Mouse (Mus musculus) C2C12 (cell line): ENCODE measurements around the gene Hsph1. TPM values are rescaled to one million over a fixed set of nuclear protein-coding genes. Genes with fewer than 3 reads are reported as not detected.

Experiments
- H3K27me3 ChIP-seq: one replicate; pipeline ENCODE4 v1.6.1; 2011; ENCODE audit not compliant: control insufficient read depth, insufficient read depth, insufficient read length
- H3K36me3 ChIP-seq: one replicate; pipeline ENCODE4 v1.6.1; 2011; ENCODE audit not compliant: control insufficient read depth, insufficient read depth
- H3K4me3 ChIP-seq: one replicate; pipeline ENCODE4 v1.5.1; 2011; ENCODE audit warnings: mild to moderate bottlenecking, control low read depth; ENCODE audit not compliant: poor library complexity, insufficient read depth, severe bottlenecking
- H3K79me2 ChIP-seq: one replicate; pipeline ENCODE4 v1.6.1; 2011; ENCODE audit not compliant: control insufficient read depth, insufficient read depth
- H3K79me3 ChIP-seq: one replicate; pipeline ENCODE4 v1.6.1; 2011; ENCODE audit warnings: low read depth, control low read depth
- H3ac ChIP-seq: one replicate; pipeline ENCODE3; 2011; ENCODE audit warnings: low read depth; ENCODE audit not compliant: control insufficient read depth, insufficient read length
- CEBPB ChIP-seq: IDR thresholded peaks from one replicate; pipeline ENCODE4 v1.6.1; 2011; ENCODE audit warnings: low read depth, mild to moderate bottlenecking, control low read depth, moderate library complexity
- CTCF ChIP-seq: IDR thresholded peaks from one replicate; pipeline ENCODE4 v1.5.1; 2011; ENCODE audit not compliant: control insufficient read depth, insufficient read depth, insufficient read length
- FOSL1 ChIP-seq: IDR thresholded peaks from one replicate; pipeline ENCODE4 v1.8.0; 2011; ENCODE audit warnings: mild to moderate bottlenecking, low read length; ENCODE audit not compliant: poor library complexity, insufficient read depth, severe bottlenecking
- MAX ChIP-seq: IDR thresholded peaks from one replicate; pipeline ENCODE4 v1.6.1; 2011; ENCODE audit warnings: mild to moderate bottlenecking, control low read depth
- MYOD1 ChIP-seq: IDR thresholded peaks from one replicate; pipeline ENCODE4 v1.6.1; 2011; ENCODE audit warnings: low read depth; ENCODE audit not compliant: control insufficient read depth, insufficient read length
- MYOG ChIP-seq: IDR thresholded peaks from one replicate; pipeline ENCODE4 v1.6.1; 2011; ENCODE audit not compliant: control insufficient read depth, insufficient read length; ENCODE audit errors: extremely low read depth
- USF1 ChIP-seq: IDR thresholded peaks from one replicate; pipeline ENCODE4 v1.6.1; 2011; ENCODE audit warnings: low read depth, mild to moderate bottlenecking, control low read depth, moderate library complexity
- polyA plus RNA-seq: library from polyadenylated mRNA; unstranded; fragments of >200 nt; fragmentation: generic; extraction: Trizol; gene quantifications from one replicate; pipeline ENCODE4 v1.2.1, GENCODE M21; 2012; ENCODE audit warnings: missing spikeins

Hsph1 gene
- polyA plus RNA-seq, 1 experiment: 74.1 TPM

- no peak for TF ChIP-seq MYOG
- TF ChIP-seq USF1: peak; percentile 38
- Histone ChIP-seq H3K36me3 (no peaks in the 10 kb centered on the region), H3K79me2 (no peaks in the 10 kb centered on the region)
Measured at GRCm38 (mm10) chr5:149588814-149589534, 47.2 kb downstream of the Hsph1 start.

GRCm38 (mm10) chr5:149587327-149587895 lies 48.8 kb downstream of the Hsph1 start:
- no peaks in the 10 kb centered on the region for H3K27me3 ChIP-seq
- no peaks in the 10 kb centered on the region for H3K79me3 ChIP-seq
- no peaks in the 10 kb centered on the region for H3K79me2 ChIP-seq
- TF ChIP-seq MYOD1 (no peak), CEBPB (no peak), CTCF (no peak), FOSL1 (no peak), USF1 (no peak), MYOG (no peak), MAX (no peak)
- H3K36me3 ChIP-seq: no peaks in the 10 kb centered on the region
- H3K4me3 ChIP-seq: no peak overlapping the region
- H3ac ChIP-seq: no peak overlapping the region

More at GRCm38 (mm10) chr5:149588814-149589534, 47.2 kb downstream of the Hsph1 start:
- no peak overlapping the region for H3K4me3 ChIP-seq
- no peak overlapping the region for H3ac ChIP-seq
- no peaks in the 10 kb centered on the region for H3K27me3 ChIP-seq
- no peaks in the 10 kb centered on the region for H3K79me3 ChIP-seq

GRCm38 (mm10) chr5:149585910-149586309 lies 50.3 kb downstream of the Hsph1 start:
- Histone ChIP-seq H3ac (no peak overlapping the region), H3K27me3 (no peaks in the 10 kb centered on the region), H3K79me2 (no peaks in the 10 kb centered on the region), H3K79me3 (no peaks in the 10 kb centered on the region), H3K36me3 (no peaks in the 10 kb centered on the region), H3K4me3 (no peak overlapping the region)
- no peak for TF ChIP-seq CEBPB
- TF ChIP-seq MYOD1: no peak
- no peak for TF ChIP-seq FOSL1
- TF ChIP-seq MYOG: no peak
- no peak for TF ChIP-seq USF1
- TF ChIP-seq CTCF: no peak
- no peak for TF ChIP-seq MAX

GRCm38 (mm10) chr5:149585231-149585630 lies 50.9 kb downstream of the Hsph1 start:
- no peaks in the 10 kb centered on the region for H3K36me3 ChIP-seq
- TF ChIP-seq CTCF (no peak), MYOD1 (no peak), FOSL1 (no peak), MAX (no peak), USF1 (no peak), CEBPB (no peak), MYOG (no peak)
- H3K27me3 ChIP-seq: no peaks in the 10 kb centered on the region
- no peak overlapping the region for H3ac ChIP-seq
- H3K4me3 ChIP-seq: no peak overlapping the region
- no peaks in the 10 kb centered on the region for H3K79me2 ChIP-seq
- H3K79me3 ChIP-seq: no peaks in the 10 kb centered on the region

GRCm38 (mm10) chr5:149584154-149584655 lies 52.0 kb downstream of the Hsph1 start:
- no peak overlapping the region for H3ac ChIP-seq
- H3K4me3 ChIP-seq: no peak overlapping the region
- no peaks in the 10 kb centered on the region for H3K79me2 ChIP-seq
- no peaks in the 10 kb centered on the region for H3K79me3 ChIP-seq
- H3K36me3 ChIP-seq: no peaks in the 10 kb centered on the region
- TF ChIP-seq CTCF: no peak
- no peak for TF ChIP-seq CEBPB
- TF ChIP-seq MYOG: no peak
- TF ChIP-seq MYOD1: no peak
- TF ChIP-seq MAX: no peak
- TF ChIP-seq USF1: no peak
- TF ChIP-seq FOSL1: no peak
- H3K27me3 ChIP-seq: no peaks in the 10 kb centered on the region

- Histone ChIP-seq H3K27me3 (no peaks in the 10 kb centered on the region), H3ac (no peak overlapping the region), H3K79me3 (no peaks in the 10 kb centered on the region), H3K4me3 (no peak overlapping the region), H3K79me2 (no peaks in the 10 kb centered on the region), H3K36me3 (no peaks in the 10 kb centered on the region)
- TF ChIP-seq CEBPB (no peak), MYOG (no peak), MAX (no peak), USF1 (no peak), FOSL1 (no peak), CTCF (no peak), MYOD1 (no peak)
Measured at GRCm38 (mm10) chr5:149583507-149583906, 52.7 kb downstream of the Hsph1 start.
